Mouse (Mus musculus) retina, postnatal 7 days (tissue): ENCODE data around the gene Cbl.

Experiments used
- DNase-seq: peaks from one replicate; pipeline ENCODE4 v3.0.0-alpha.2; 2012; ENCODE audit warnings: low read depth, low spot score

Cbl gene

GRCm38 (mm10) chr9:44106182-44106581 lies 127.7 kb downstream of the Cbl start:
- no peak for DNase-seq

GRCm38 (mm10) chr9:44105781-44106180 lies 128.1 kb downstream of the Cbl start:
- DNase-seq = no peak

GRCm38 (mm10) chr9:44104881-44105280 lies 129.0 kb downstream of the Cbl start:
- DNase-seq = no peak

GRCm38 (mm10) chr9:44101490-44101889 lies 132.4 kb downstream of the Cbl start, which contains the start of gene Mfrp:
Mfrp (plus strand) TSS chr9:44101729.
- DNase-seq = no peak

DNA sequence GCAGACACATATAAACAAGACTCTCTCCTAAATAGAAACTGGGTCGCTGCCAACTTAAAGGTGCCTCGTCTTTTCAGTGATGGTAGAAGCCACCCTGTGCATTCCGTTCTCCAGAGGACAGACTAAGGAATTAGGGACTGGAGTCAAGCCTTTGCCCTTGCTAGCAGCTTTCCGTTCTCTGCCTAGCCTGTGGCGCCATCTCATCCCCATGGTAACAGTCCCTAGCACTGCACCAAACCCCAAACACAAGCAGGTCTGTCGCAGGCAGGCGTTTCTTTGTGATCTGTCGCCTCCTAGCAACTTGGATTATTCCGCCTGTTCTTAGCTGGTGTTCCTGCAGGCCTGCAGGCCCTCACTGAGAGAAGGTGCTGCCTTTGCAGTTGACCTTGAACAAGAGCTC lies 137.3 kb downstream of the Cbl start:
- DNase-seq = no peak

- DNase-seq = no peak
These were observed 138.1 kb downstream of the Cbl start for GRCm38 (mm10) chr9:44095781-44096180.

GRCm38 (mm10) chr9:44094737-44095136 lies 139.1 kb downstream of the Cbl start:
- DNase-seq = no peak

GRCm38 (mm10) chr9:44093612-44094503 lies 140.0 kb downstream of the Cbl start:
- DNase-seq = peak; percentile 76
